Mouse (Mus musculus) ES-Bruce4 (cell line): ENCODE measurements around the gene Polr3k. TPM values are rescaled to one million over a fixed set of nuclear protein-coding genes. Genes with fewer than 3 reads are reported as not detected.
A peak's percentile ranks its signal among the peaks of the same experiment; 100 is the strongest.

Experiments used
- H3K27ac ChIP-seq: 2 replicates; pipeline ENCODE4 v1.5.1; 2012; ENCODE audit warnings: low read length, inconsistent platforms; ENCODE audit not compliant: insufficient read depth
- H3K27me3 ChIP-seq: 2 replicates; pipeline ENCODE4 v1.6.1; 2012; ENCODE audit warnings: mild to moderate bottlenecking, low read length, inconsistent platforms; ENCODE audit not compliant: control insufficient read depth, poor library complexity, insufficient read depth, severe bottlenecking
- H3K36me3 ChIP-seq: 2 replicates; pipeline ENCODE4 v1.6.1; 2012; ENCODE audit warnings: inconsistent platforms, mild to moderate bottlenecking, low read length, moderate library complexity; ENCODE audit not compliant: control insufficient read depth, poor library complexity, insufficient read depth, severe bottlenecking
- H3K4me1 ChIP-seq: one replicate; pipeline ENCODE4 v1.8.1; 2011; ENCODE audit warnings: low read length; ENCODE audit not compliant: control insufficient read depth, insufficient read depth
- H3K4me3 ChIP-seq: 2 replicates; pipeline ENCODE4 v1.5.1; 2011; ENCODE audit warnings: low read depth, mild to moderate bottlenecking, low read length
- H3K9ac ChIP-seq: 2 replicates; pipeline ENCODE4 v1.6.1; 2012; ENCODE audit warnings: low read depth, mild to moderate bottlenecking, inconsistent platforms; ENCODE audit not compliant: poor library complexity, severe bottlenecking
- H3K9me3 ChIP-seq: replicated peaks from 2 replicates; pipeline ENCODE4 v1.6.1; 2012; ENCODE audit warnings: mild to moderate bottlenecking, low read length, inconsistent platforms; ENCODE audit not compliant: control insufficient read depth, poor library complexity, insufficient read depth, severe bottlenecking
- CTCF ChIP-seq: IDR thresholded peaks from one replicate; pipeline ENCODE4 v1.8.1; 2011; ENCODE audit warnings: low read depth, low read length
- EP300 ChIP-seq: IDR thresholded peaks from 2 replicates; pipeline ENCODE4 v1.6.1; 2011; ENCODE audit warnings: low read depth, low read length; ENCODE audit not compliant: insufficient read depth
- POLR2A ChIP-seq: IDR thresholded peaks from one replicate; pipeline ENCODE4 v1.8.1; 2011; ENCODE audit warnings: low read length; ENCODE audit not compliant: insufficient read depth
- polyA plus RNA-seq: library from polyadenylated mRNA; stranded (reverse); fragments of >200 nt; gene quantifications from 2 replicates; pipeline ENCODE4 v1.2.4, GENCODE M21; 2011; ENCODE audit warnings: low read depth; ENCODE audit not compliant: missing spikeins, insufficient read depth, insufficient read length

Polr3k gene
- polyA plus RNA-seq, 1 experiment, result 14.4 TPM

DNA sequence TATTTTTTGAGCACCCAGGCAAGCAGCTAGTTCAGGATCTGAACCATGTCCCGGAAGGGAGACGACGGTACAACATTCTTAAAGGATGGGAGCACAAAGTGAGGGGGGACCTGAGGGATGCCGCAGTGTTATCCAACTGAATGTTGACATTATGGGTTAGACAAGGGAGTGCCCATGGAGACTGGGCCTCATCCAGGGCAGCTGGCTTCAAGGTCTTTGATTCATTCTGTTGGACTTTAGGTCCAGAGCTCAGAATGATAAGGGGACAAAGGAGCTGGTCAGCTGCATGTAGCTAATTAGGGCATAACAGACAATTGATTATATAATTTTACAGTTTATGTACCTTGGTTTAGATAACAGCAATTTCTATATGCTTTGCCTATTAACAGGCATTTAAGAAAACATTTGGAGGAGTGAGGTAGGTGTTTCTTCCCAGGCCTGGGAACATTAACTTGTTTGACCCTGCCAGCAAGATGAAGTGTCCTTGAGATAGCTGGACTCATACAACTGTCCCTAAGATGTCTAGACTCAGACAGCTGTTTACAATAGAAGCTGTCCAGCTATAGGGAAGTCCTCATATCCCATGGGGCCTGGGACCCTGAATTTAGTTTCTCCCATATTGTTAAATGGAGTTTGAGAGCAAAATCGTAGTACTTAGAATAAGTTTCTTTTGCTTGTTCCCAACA, 18.3 kb upstream of the Polr3k start:
- peaks cover 2% of the 10 kb centered on the region; the same call in 1 of the 2 replicates for H3K36me3 ChIP-seq
- TF ChIP-seq POLR2A (no peak), EP300 (no peak), CTCF (no peak)
- H3K4me1 ChIP-seq, result no peaks in the 10 kb centered on the region
- no peaks in the 10 kb centered on the region for H3K9me3 ChIP-seq
- no peak overlapping the region for H3K9ac ChIP-seq
- no peak overlapping the region for H3K27ac ChIP-seq
- no peaks in the 10 kb centered on the region for H3K27me3 ChIP-seq
- no peak overlapping the region for H3K4me3 ChIP-seq

DNA sequence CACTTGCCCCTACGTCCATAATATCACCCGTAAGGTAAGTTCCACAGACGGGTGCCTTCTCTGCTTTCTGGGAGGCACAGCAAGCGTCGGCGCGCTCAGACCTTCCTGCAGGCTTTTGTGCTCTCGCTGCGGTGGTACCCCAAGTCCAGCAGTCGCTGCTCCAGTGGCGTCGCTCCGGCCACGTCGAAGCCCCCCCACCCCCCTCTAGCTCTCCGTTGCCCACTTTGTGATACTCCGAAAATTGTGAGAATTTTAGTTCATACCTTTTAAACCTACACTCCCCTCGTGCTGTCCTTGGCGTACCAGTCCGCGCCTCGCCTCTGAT, 361 bp downstream of the Polr3k start:
- Histone ChIP-seq H3K27me3 (no peaks in the 10 kb centered on the region), H3K4me1 (no peaks in the 10 kb centered on the region), H3K9me3 (no peaks in the 10 kb centered on the region), H3K4me3 (peak overlapping the region; percentile 87), H3K9ac (peak overlapping the region; percentile 37), H3K27ac (no peak overlapping the region), H3K36me3 (peaks cover 10% of the 10 kb centered on the region)
- no peak for TF ChIP-seq EP300
- no peak for TF ChIP-seq CTCF
- no peak for TF ChIP-seq POLR2A

DNA sequence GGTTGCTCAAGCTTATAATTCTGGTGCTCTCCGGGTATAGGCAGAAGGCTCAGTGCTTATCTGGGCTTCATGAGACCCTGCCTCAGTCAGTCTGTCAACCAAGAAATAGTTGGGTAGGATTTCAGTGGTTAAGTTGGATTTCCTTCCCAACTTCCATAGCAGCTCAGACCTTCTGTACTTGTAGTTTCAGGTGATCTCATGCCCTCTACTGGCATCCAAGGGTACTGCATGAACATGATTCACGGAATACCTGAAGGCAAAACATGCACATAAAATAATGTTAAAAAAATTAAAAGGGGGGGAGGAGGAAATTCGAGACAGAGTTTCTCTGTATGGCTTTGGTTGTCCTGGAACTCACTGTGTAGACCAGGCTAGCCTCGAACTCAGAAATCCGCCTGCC, 2.8 kb downstream of the Polr3k start:
- no peak overlapping the region for H3K9ac ChIP-seq
- no peak overlapping the region for H3K4me3 ChIP-seq
- H3K27ac ChIP-seq, result no peak overlapping the region
- peaks cover 10% of the 10 kb centered on the region for H3K36me3 ChIP-seq
- TF ChIP-seq CTCF, result no peak
- TF ChIP-seq EP300, result no peak
- TF ChIP-seq POLR2A, result no peak
- no peaks in the 10 kb centered on the region for H3K9me3 ChIP-seq
- H3K4me1 ChIP-seq, result no peaks in the 10 kb centered on the region
- no peaks in the 10 kb centered on the region for H3K27me3 ChIP-seq

DNA sequence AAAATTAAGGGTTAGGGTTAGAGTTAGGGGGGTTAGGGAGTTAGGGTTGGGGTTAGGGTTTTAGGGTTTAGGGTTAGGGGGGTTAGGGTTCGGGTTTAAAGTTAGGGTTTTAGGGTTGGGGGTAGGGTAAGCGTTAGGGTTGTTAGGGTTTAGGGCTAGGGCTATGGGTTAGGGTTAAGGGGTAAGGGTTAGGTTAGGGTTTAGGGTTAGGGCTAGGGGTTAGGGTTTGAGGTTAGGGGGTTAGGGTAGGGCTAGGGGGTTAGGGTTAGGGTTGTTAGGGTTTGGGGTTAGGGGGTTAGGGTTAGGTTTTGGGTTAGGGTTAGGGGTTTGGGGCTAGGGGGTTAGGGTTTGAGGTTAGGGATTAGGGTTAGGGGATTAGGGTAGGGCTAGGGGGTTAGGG, 6.9 kb downstream of the Polr3k start:
- Histone ChIP-seq H3K4me3 (no peak overlapping the region), H3K27me3 (no peaks in the 10 kb centered on the region), H3K9ac (no peak overlapping the region), H3K9me3 (no peaks in the 10 kb centered on the region), H3K27ac (no peak overlapping the region), H3K4me1 (no peaks in the 10 kb centered on the region), H3K36me3 (peaks cover 10% of the 10 kb centered on the region)
- TF ChIP-seq CTCF (no peak), EP300 (no peak), POLR2A (no peak)

DNA sequence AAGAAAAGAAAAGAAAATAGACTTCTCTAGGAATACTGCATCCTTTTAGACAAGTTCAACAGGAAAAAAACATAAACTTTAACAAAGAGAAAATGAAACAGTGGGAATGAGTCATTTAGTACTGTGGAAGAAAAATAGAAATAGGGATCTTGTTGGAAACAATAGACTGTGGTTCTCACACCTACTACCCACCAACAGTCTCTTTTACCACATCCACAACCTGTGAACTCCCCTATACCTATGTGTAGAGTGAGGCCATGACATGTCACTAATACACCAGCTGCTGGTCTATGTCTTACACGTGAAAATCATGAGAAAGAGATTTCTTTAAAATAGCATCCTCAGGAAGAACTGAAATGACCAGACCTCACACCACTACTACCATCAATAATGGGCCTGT, 14.8 kb downstream of the Polr3k start:
- no peaks in the 10 kb centered on the region; the same call in 1 of the 2 replicates for H3K36me3 ChIP-seq
- no peak overlapping the region for H3K4me3 ChIP-seq
- H3K4me1 ChIP-seq, result no peaks in the 10 kb centered on the region
- H3K27ac ChIP-seq, result no peak overlapping the region
- H3K9ac ChIP-seq, result no peak overlapping the region
- TF ChIP-seq CTCF, result no peak
- TF ChIP-seq POLR2A, result no peak
- TF ChIP-seq EP300, result no peak
- no peaks in the 10 kb centered on the region for H3K27me3 ChIP-seq
- H3K9me3 ChIP-seq, result no peaks in the 10 kb centered on the region

DNA sequence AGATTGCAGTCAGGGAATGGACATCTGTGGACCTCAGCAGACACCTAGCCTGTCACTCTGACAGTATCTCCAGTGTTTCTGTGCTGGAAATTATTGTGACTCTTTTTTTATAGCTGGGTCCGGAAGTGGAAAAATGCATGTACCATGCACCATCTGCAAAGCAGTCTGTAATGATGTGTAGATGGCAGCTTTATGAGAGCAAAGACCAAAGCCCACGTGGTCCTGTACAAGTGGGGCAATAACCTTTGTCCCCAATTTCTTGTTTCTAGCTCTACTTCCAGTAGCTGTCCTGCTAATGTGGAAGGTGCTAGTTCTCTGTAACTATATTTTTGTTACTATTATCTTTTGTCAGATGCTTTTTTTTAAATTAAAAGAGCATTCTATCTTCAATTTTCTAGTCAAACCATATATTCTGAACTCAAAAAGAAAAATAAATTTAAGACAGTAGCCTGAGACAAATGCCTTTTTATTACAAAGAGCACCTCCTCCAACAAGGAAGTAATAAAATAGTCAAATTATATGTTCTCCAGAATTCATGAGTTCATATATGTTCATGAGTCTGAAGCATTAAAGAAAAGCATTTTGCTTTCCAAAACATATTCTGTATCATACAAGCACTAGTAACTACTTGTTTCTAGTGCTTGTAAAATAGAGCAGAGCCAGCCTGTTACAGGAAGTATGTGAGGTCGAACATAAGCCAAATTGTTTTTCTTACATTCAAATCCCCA, 19.0 kb downstream of the Polr3k start:
- TF ChIP-seq EP300 (no peak), CTCF (no peak), POLR2A (no peak)
- Histone ChIP-seq H3K27me3 (no peaks in the 10 kb centered on the region), H3K9ac (no peak overlapping the region), H3K4me3 (no peak overlapping the region), H3K4me1 (no peaks in the 10 kb centered on the region), H3K27ac (no peak overlapping the region), H3K9me3 (no peaks in the 10 kb centered on the region), H3K36me3 (no peaks in the 10 kb centered on the region; the same call in 1 of the 2 replicates)
